Mouse (Mus musculus) hindbrain, embryonic 15.5 days (tissue): Measurements from ENCODE around the gene Slc25a30. TPM values are rescaled to one million over a fixed set of nuclear protein-coding genes. Genes with fewer than 3 reads are reported as not detected.
"Not testable (repeated sequence)": the region's sequence is repeated elsewhere in the genome, so short reads cannot be mapped to it uniquely, and the experiment has no call there.

ENCODE experiments used
- ATAC-seq: fragments of 200-750 bp; cut with Nextera tagmentation; 2 replicates; pipeline ENCODE4 v1.8.0; 2017; ENCODE audit warnings: low read depth, moderate number of reproducible peaks, moderate TSS enrichment; ENCODE audit not compliant: low FRiP score
- H3K27ac ChIP-seq: fragments of 300-500 bp; sonication (generic); replicated peaks from 2 replicates; pipeline ENCODE4 v1.5.1; 2015; ENCODE audit warnings: mild to moderate bottlenecking, inconsistent platforms
- H3K27me3 ChIP-seq: fragments of 300-500 bp; sonication (generic); 2 replicates; pipeline ENCODE4 v1.6.1; 2015; ENCODE audit warnings: control low read depth, inconsistent platforms
- H3K36me3 ChIP-seq: fragments of 300-500 bp; sonication (generic); 2 replicates; pipeline ENCODE4 v1.6.1; 2015; ENCODE audit warnings: control low read depth, inconsistent platforms
- H3K4me1 ChIP-seq: fragments of 300-500 bp; sonication (generic); replicated peaks from 2 replicates; pipeline ENCODE4 v1.6.1; 2015; ENCODE audit warnings: control low read depth, inconsistent platforms
- H3K4me2 ChIP-seq: fragments of 300-500 bp; sonication (generic); 2 replicates; pipeline ENCODE4 v1.6.1; 2015; ENCODE audit warnings: moderate library complexity, mild to moderate bottlenecking, inconsistent platforms
- H3K4me3 ChIP-seq: fragments of 300-500 bp; sonication (generic); 2 replicates; pipeline ENCODE4 v1.5.1; 2015; ENCODE audit warnings: mild to moderate bottlenecking, inconsistent platforms
- H3K9ac ChIP-seq: fragments of 300-500 bp; sonication (generic); 2 replicates; pipeline ENCODE4 v1.6.1; 2015; ENCODE audit warnings: inconsistent platforms
- H3K9me3 ChIP-seq: fragments of 300-500 bp; sonication (generic); 2 replicates; pipeline ENCODE4 v1.6.1; 2016; ENCODE audit warnings: control low read depth, inconsistent platforms
- WGBS: fragments of 180-500 bp; shearing (Covaris S2); methylation state at CpG from one replicate; pipeline ENCODE4 v1.1.7; 2015; 5-methylcytosine and 5-hydroxymethylcytosine counted together
- polyA plus RNA-seq: library from polyadenylated mRNA; unstranded; fragments of >200 nt; fragmentation: Nextera tagmentation; extraction: Ambion mirVana; gene quantifications from 2 replicates; pipeline ENCODE4 v1.2.1, GENCODE M21; 2015

The Slc25a30 gene
- polyA plus RNA-seq, 1 experiment from 2014 or later, result 9.9 TPM

GRCm38 (mm10) chr14:75790411-75790996 is 3.7 kb upstream of the Slc25a30 start:
- Histone ChIP-seq H3K9me3 (no peaks in the 10 kb centered on the region), H3K27ac (no peak overlapping the region), H3K4me2 (no peak overlapping the region), H3K9ac (no peak overlapping the region), H3K4me1 (peaks cover 15% of the 10 kb centered on the region), H3K36me3 (no peaks in the 10 kb centered on the region), H3K4me3 (no peak overlapping the region), H3K27me3 (peaks cover 4% of the 10 kb centered on the region; the same call in 1 of the 2 replicates)
- WGBS, result 89% methylated on average over 3 of the region's 3 CpGs
- no peak for ATAC-seq

- peaks cover 16% of the 10 kb centered on the region for H3K4me1 ChIP-seq
- no peaks in the 10 kb centered on the region for H3K36me3 ChIP-seq
- H3K4me2 ChIP-seq, result no peak overlapping the region
- WGBS, result 87% methylated on average over 6 of the region's 6 CpGs
- no peak for ATAC-seq
- peaks cover 4% of the 10 kb centered on the region; the same call in 1 of the 2 replicates for H3K27me3 ChIP-seq
- H3K9ac ChIP-seq, result no peak overlapping the region
- no peak overlapping the region for H3K27ac ChIP-seq
- no peak overlapping the region for H3K4me3 ChIP-seq
- H3K9me3 ChIP-seq, result no peaks in the 10 kb centered on the region
These were observed 2.5 kb upstream of the Slc25a30 start for GRCm38 (mm10) chr14:75789291-75789690.

- 34% methylated on average over 7 of the region's 7 CpGs for WGBS
- no peak for ATAC-seq
- Histone ChIP-seq H3K27me3 (peaks cover 4% of the 10 kb centered on the region; the same call in 1 of the 2 replicates), H3K36me3 (no peaks in the 10 kb centered on the region), H3K4me3 (peak overlapping the region; percentile 77; the same call in 1 of the 2 replicates), H3K9me3 (no peaks in the 10 kb centered on the region), H3K27ac (no peak overlapping the region), H3K9ac (no peak overlapping the region), H3K4me1 (peaks cover 16% of the 10 kb centered on the region), H3K4me2 (peak overlapping the region; percentile 61)
These were observed 948 bp upstream of the Slc25a30 start for GRCm38 (mm10) chr14:75787794-75788175.

- peak overlapping the region; percentile 61 for H3K4me2 ChIP-seq
- WGBS, result under 1% methylated on average over 31 of the region's 31 CpGs
- peak overlapping the region; percentile 92 for H3K27ac ChIP-seq
- no peaks in the 10 kb centered on the region for H3K9me3 ChIP-seq
- ATAC-seq, result peak; percentile 82; the same call in 1 of the 2 replicates
- no peaks in the 10 kb centered on the region for H3K36me3 ChIP-seq
- peaks cover 4% of the 10 kb centered on the region; the same call in 1 of the 2 replicates for H3K27me3 ChIP-seq
- peak overlapping the region; percentile 77 for H3K4me3 ChIP-seq
- H3K4me1 ChIP-seq, result peaks cover 16% of the 10 kb centered on the region
- peak overlapping the region; percentile 84 for H3K9ac ChIP-seq
These were observed 391 bp downstream of the Slc25a30 start for GRCm38 (mm10) chr14:75786424-75786867.

GRCm38 (mm10) chr14:75779913-75780312 is 6.9 kb downstream of the Slc25a30 start:
- H3K4me2 ChIP-seq, result no peak overlapping the region
- ATAC-seq, result no peak
- H3K36me3 ChIP-seq, result no peaks in the 10 kb centered on the region; the same call in 1 of the 2 replicates
- H3K27me3 ChIP-seq, result no peaks in the 10 kb centered on the region
- H3K4me1 ChIP-seq, result no peaks in the 10 kb centered on the region
- no peaks in the 10 kb centered on the region for H3K9me3 ChIP-seq
- H3K4me3 ChIP-seq, result no peak overlapping the region
- WGBS, result 92% methylated on average over 4 of the region's 4 CpGs
- H3K27ac ChIP-seq, result no peak overlapping the region
- no peak overlapping the region for H3K9ac ChIP-seq

GRCm38 (mm10) chr14:75776637-75777036 is 10.2 kb downstream of the Slc25a30 start:
- ATAC-seq, result no peak
- Histone ChIP-seq H3K4me2 (no peak overlapping the region), H3K27ac (no peak overlapping the region), H3K4me1 (no peaks in the 10 kb centered on the region), H3K4me3 (no peak overlapping the region), H3K27me3 (no peaks in the 10 kb centered on the region), H3K9ac (no peak overlapping the region), H3K36me3 (no peaks in the 10 kb centered on the region; the same call in 1 of the 2 replicates), H3K9me3 (no peaks in the 10 kb centered on the region)
- WGBS, result 94% methylated on average over 8 of the region's 8 CpGs

GRCm38 (mm10) chr14:75773431-75773830 is 13.4 kb downstream of the Slc25a30 start:
- no peak overlapping the region for H3K27ac ChIP-seq
- ATAC-seq, result 0 out of 2 replicates have a peak, but pooled peaks have one; percentile 36
- H3K27me3 ChIP-seq, result no peaks in the 10 kb centered on the region
- H3K4me3 ChIP-seq, result no peak overlapping the region
- WGBS, result 83% methylated on average over 8 of the region's 8 CpGs
- H3K36me3 ChIP-seq, result peaks cover 15% of the 10 kb centered on the region
- H3K9ac ChIP-seq, result no peak overlapping the region
- no peaks in the 10 kb centered on the region for H3K4me1 ChIP-seq
- no peak overlapping the region for H3K4me2 ChIP-seq
- H3K9me3 ChIP-seq, result no peaks in the 10 kb centered on the region

GRCm38 (mm10) chr14:75772407-75772806 is 14.4 kb downstream of the Slc25a30 start:
- H3K9me3 ChIP-seq, H3K27me3 ChIP-seq, H3K4me3 ChIP-seq, ATAC-seq, H3K4me1 ChIP-seq, H3K4me2 ChIP-seq, H3K9ac ChIP-seq, H3K27ac ChIP-seq: not testable (repeated sequence)
- H3K36me3 ChIP-seq, result peaks cover 15% of the 10 kb centered on the region
- WGBS, result 92% methylated on average over 3 of the region's 3 CpGs

GRCm38 (mm10) chr14:75771101-75771501 is 15.7 kb downstream of the Slc25a30 start:
- peaks cover 17% of the 10 kb centered on the region for H3K36me3 ChIP-seq
- H3K4me1 ChIP-seq, result no peaks in the 10 kb centered on the region
- no peaks in the 10 kb centered on the region for H3K9me3 ChIP-seq
- no peak overlapping the region for H3K27ac ChIP-seq
- no peak overlapping the region for H3K9ac ChIP-seq
- H3K4me2 ChIP-seq, result no peak overlapping the region
- no peak overlapping the region for H3K4me3 ChIP-seq
- no peak for ATAC-seq
- H3K27me3 ChIP-seq, result no peaks in the 10 kb centered on the region
- 87% methylated on average over 8 of the region's 8 CpGs for WGBS

GRCm38 (mm10) chr14:75769334-75769733 is 17.5 kb downstream of the Slc25a30 start:
- H3K4me2 ChIP-seq, result no peak overlapping the region
- no peak overlapping the region for H3K27ac ChIP-seq
- no peak overlapping the region for H3K9ac ChIP-seq
- H3K36me3 ChIP-seq, result peaks cover 22% of the 10 kb centered on the region
- ATAC-seq, result no peak
- H3K9me3 ChIP-seq, result no peaks in the 10 kb centered on the region
- no peaks in the 10 kb centered on the region for H3K27me3 ChIP-seq
- H3K4me1 ChIP-seq, result no peaks in the 10 kb centered on the region
- no peak overlapping the region for H3K4me3 ChIP-seq
- 92% methylated on average over 9 of the region's 9 CpGs for WGBS

GRCm38 (mm10) chr14:75768275-75768608 is 18.6 kb downstream of the Slc25a30 start:
- no peak for ATAC-seq

GRCm38 (mm10) chr14:75767492-75768274 is 19.2 kb downstream of the Slc25a30 start:
- no peaks in the 10 kb centered on the region for H3K4me1 ChIP-seq
- no peak overlapping the region for H3K4me3 ChIP-seq
- no peak overlapping the region for H3K9ac ChIP-seq
- H3K4me2 ChIP-seq, result peak overlapping the region; percentile 35
- peak; percentile 82 for ATAC-seq
- H3K27me3 ChIP-seq, result no peaks in the 10 kb centered on the region
- 53% methylated on average over 17 of the region's 17 CpGs for whole genome bisulfite sequencing
- H3K36me3 ChIP-seq, result peaks cover 23% of the 10 kb centered on the region
- no peak overlapping the region; the same call in 1 of the 2 replicates for H3K27ac ChIP-seq
- no peaks in the 10 kb centered on the region for H3K9me3 ChIP-seq

More at GRCm38 (mm10) chr14:75768275-75768608, 18.6 kb downstream of the Slc25a30 start:
- no peak overlapping the region for H3K4me3 ChIP-seq
- no peaks in the 10 kb centered on the region for H3K9me3 ChIP-seq
- peaks cover 22% of the 10 kb centered on the region for H3K36me3 ChIP-seq
- H3K4me1 ChIP-seq, result no peaks in the 10 kb centered on the region
- H3K9ac ChIP-seq, result no peak overlapping the region
- 5% methylated on average over 1 of the region's 1 CpGs for WGBS
- no peak overlapping the region for H3K4me2 ChIP-seq
- H3K27me3 ChIP-seq, result no peaks in the 10 kb centered on the region
- no peak overlapping the region for H3K27ac ChIP-seq
